Mouse (Mus musculus): Measurements from ENCODE around the gene Chd6.

GRCm38 (mm10) chr2:160996987-160997763, 111.7 kb downstream of the Chd6 start:
- TF ChIP-seq POLR2A (IDR thresholded peaks at IDR 0.05; ENCODE audit: low read depth, low read length) = no peak
- no peak for TF ChIP-seq CTCF (IDR thresholded peaks at IDR 0.05; ENCODE audit: extremely low read depth, insufficient read depth, insufficient read length, insufficient replicate concordance)

Data from spleen, adult 2 months (tissue).